In the genomic region with DNA sequence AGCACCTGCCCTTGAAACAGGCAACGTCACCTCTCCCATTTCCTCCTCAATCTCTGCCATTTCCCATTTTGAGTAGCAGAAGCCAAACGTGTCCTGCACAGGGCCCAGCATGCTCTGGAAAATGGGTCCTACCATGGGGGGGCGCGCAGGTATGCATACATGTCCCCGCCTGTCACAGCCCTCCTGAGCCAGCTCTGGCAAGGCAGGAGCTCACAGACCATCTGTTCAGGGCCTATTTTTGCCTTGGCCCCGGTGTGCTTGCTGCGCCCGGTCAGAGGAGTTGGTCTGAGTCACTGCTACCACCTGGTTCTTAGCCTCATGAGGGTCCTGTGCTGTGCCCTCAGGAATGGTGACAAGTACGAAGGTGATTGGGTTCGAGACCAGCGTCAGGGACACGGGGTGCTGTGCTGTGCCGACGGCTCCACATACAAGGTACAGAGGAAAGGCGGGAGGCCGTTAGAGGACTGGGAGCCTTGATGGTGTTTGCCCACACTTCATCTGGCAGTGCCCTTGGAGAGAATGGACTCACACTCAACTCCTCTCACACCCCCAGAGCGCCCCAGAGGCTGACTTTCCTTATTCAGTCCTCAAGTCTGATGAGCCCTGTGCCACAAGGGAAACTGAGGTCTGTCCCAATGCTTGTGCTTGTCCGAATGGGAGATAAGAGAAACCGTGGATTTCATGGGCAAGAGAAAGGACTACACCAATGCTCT, we compare ENCODE assay signal across 24 mouse cellular contexts. TPM values are rescaled to one million over a fixed set of nuclear protein-coding genes. Genes with fewer than 3 reads are reported as not detected.
DNase-seq lines count a peak whose midpoint lies in the region; ATAC-seq and TF ChIP-seq lines count a peak whose summit lies in the region.
"Had no signal": no experiment of that assay in that cellular context is flagged by ENCODE, and none has a peak within 500 bp of the region (broad histone marks: within the 10 kb centered on the region; RNA-seq: fewer than 3 reads in every experiment).

No protein-coding gene starts in this region.

- TF ChIP-seq CTCF in stomach, postnatal 0 days (IDR thresholded peaks at IDR 0.05; ENCODE audit: low read depth), result no peak

- TF ChIP-seq EP300 in stomach, postnatal 0 days (optimal IDR thresholded peaks at IDR 0.05), result no peak

- intact Hi-C loops in gastrocnemius, postnatal 14 days (cut with DNase I; ENCODE audit: low total_unique reads), result no loop called here

- no peak overlapping the region for H3K4me2 ChIP-seq in stomach, postnatal 0 days (replicated peaks; ENCODE audit: low read depth)
- H3K4me2 ChIP-seq: embryonic facial prominence, embryonic 15.5 days; hindbrain, embryonic 14.5 days; liver, embryonic 11.5 days; midbrain, embryonic 12.5 days; neural tube, embryonic 15.5 days had no signal

- DNase-seq in gastrocnemius, postnatal 25 days, result peak; percentile 6
- no peak for DNase-seq in gastrocnemius, postnatal 14 days
- DNase-seq in cerebellum, adult 11 months, result peak; percentile 93
- DNase-seq in cerebellum, adult 9-10 months, result peak; percentile 97
- DNase-seq in stomach, postnatal 0 days (ENCODE audit: low spot score), result no peak
- no peak for DNase-seq in lung, postnatal 4 days
- no peak for DNase-seq in kidney, adult 11 months
- DNase-seq: adrenal gland, adult 8-10 months; gastrocnemius, postnatal 10 days; heart, adult 2 months; kidney, adult 9 months; kidney, postnatal 14 days; lung, adult 18-20 months; lung, postnatal 10 days; thymus, adult 2 months; thymus, postnatal 4 days had no signal

- H3K9ac ChIP-seq in stomach, postnatal 0 days (ENCODE audit: low read length), result no peak overlapping the region
- H3K9ac ChIP-seq: embryonic facial prominence, embryonic 15.5 days; hindbrain, embryonic 14.5 days; midbrain, embryonic 12.5 days; neural tube, embryonic 15.5 days had no signal

- H3K9me3 ChIP-seq in stomach, postnatal 0 days (ENCODE audit: control insufficient read depth, low read length), result no peaks in the 10 kb centered on the region
- H3K9me3 ChIP-seq: embryonic facial prominence, embryonic 15.5 days; G1E; midbrain, embryonic 12.5 days; neural tube, embryonic 15.5 days had no signal

- WGBS in stomach, postnatal 0 days, result 89% methylated on average over 19 of the region's 19 CpGs

- 0 out of 2 replicates have a peak, but pooled peaks cover 2% of the 10 kb centered on the region for H3K36me3 ChIP-seq in stomach, postnatal 0 days (ENCODE audit: control insufficient read depth, insufficient read depth, low read length)
- H3K36me3 ChIP-seq: embryonic facial prominence, embryonic 15.5 days had no signal

- 0 out of 2 replicates have a peak overlapping the region, but pooled peaks have one; percentile 18 for H3K27ac ChIP-seq in stomach, postnatal 0 days (replicated peaks)
- H3K27ac ChIP-seq: embryonic facial prominence, embryonic 15.5 days; heart, adult 2 months; hindbrain, embryonic 14.5 days; midbrain, embryonic 12.5 days; neural tube, embryonic 15.5 days had no signal

- no peak for ATAC-seq in stomach, postnatal 0 days (ENCODE audit: low FRiP score, low TSS enrichment)
- ATAC-seq: forebrain, embryonic 16.5 days had no signal

- H3K4me1 ChIP-seq in stomach, postnatal 0 days (replicated peaks; ENCODE audit: control insufficient read depth, insufficient read depth), result no peaks in the 10 kb centered on the region

- no peaks in the 10 kb centered on the region for H3K27me3 ChIP-seq in stomach, postnatal 0 days (ENCODE audit: control insufficient read depth, insufficient read depth, low read length)
- H3K27me3 ChIP-seq: embryonic facial prominence, embryonic 15.5 days; midbrain, embryonic 12.5 days; neural tube, embryonic 15.5 days had no signal

- no peak overlapping the region for H3K4me3 ChIP-seq in stomach, postnatal 0 days (ENCODE audit: low read depth, low read length)
- H3K4me3 ChIP-seq: embryonic facial prominence, embryonic 15.5 days; heart, adult 2 months; midbrain, embryonic 12.5 days; neural tube, embryonic 15.5 days had no signal

RNA-seq across cellular contexts. Expression of gene Morn1, which starts 6.5 kb away (rescaled TPM):
- 1 to 10 TPM; 2.2 to 2.4 TPM for total RNA-seq in gastrocnemius, postnatal 25 days (2021)
- 1 to 10 TPM; 2.3 to 2.9 TPM for total RNA-seq in gastrocnemius, postnatal 14 days (2021)
- polyA plus RNA-seq in stomach, postnatal 0 days (2015; fragmentation: Nextera tagmentation; extraction: Ambion mirVana), result 3.2 and 3.6 TPM in 2 replicates

RNA-seq across cellular contexts. Expression of gene Rer1, which starts 6.7 kb away (rescaled TPM):
- 10 to 100 TPM; 44.8 to 51.3 TPM for total RNA-seq in gastrocnemius, postnatal 25 days (2021)
- total RNA-seq in gastrocnemius, postnatal 14 days (2021), result 10 to 100 TPM; 48.1 to 48.8 TPM
- 182 and 185 TPM in 2 replicates for polyA plus RNA-seq in stomach, postnatal 0 days (2015; fragmentation: Nextera tagmentation; extraction: Ambion mirVana)

RNA-seq across cellular contexts. Expression of gene Pex10, which starts 26.1 kb away (rescaled TPM):
- total RNA-seq in gastrocnemius, postnatal 25 days (2021), result 10 to 100 TPM; 11.3 to 14.6 TPM
- 10 to 100 TPM; 10.7 to 11.3 TPM for total RNA-seq in gastrocnemius, postnatal 14 days (2021)
- 10.3 and 10.5 TPM in 2 replicates for polyA plus RNA-seq in stomach, postnatal 0 days (2015; fragmentation: Nextera tagmentation; extraction: Ambion mirVana)

RNA-seq across cellular contexts. Expression of gene Plch2, which starts 36.3 kb away (rescaled TPM):
- under 1 TPM; 0.05 to 0.21 TPM for total RNA-seq in gastrocnemius, postnatal 25 days (2021)
- total RNA-seq in gastrocnemius, postnatal 14 days (2021), result under 1 TPM in 1 of 2 experiments, not detected in 1; 0.04 TPM
- 15.4 and 18.3 TPM in 2 replicates for polyA plus RNA-seq in stomach, postnatal 0 days (2015; fragmentation: Nextera tagmentation; extraction: Ambion mirVana)
- total RNA-seq: heart, adult 2 months; megakaryocyte, adult 5-6 weeks had no signal

Comparison
In these comparisons a context has a peak if more than half of its experiments do, and no peak if none do; other contexts are left out.
1. DNase-seq: peak in gastrocnemius, postnatal 25 days (single experiment), cerebellum, adult 11 months (single experiment) and cerebellum, adult 9-10 months (single experiment); none in gastrocnemius, postnatal 14 days (single experiment), stomach, postnatal 0 days (single experiment), lung, postnatal 4 days (0 of 2) and kidney, adult 11 months (single experiment).